Mouse (Mus musculus) right cerebral cortex, postnatal 4 days (tissue): Measurements from ENCODE around the gene Lin28b.

Experiments
- DNase-seq: peaks from one replicate; pipeline ENCODE4 v3.0.0-alpha.2; 2022

Lin28b gene

DNA sequence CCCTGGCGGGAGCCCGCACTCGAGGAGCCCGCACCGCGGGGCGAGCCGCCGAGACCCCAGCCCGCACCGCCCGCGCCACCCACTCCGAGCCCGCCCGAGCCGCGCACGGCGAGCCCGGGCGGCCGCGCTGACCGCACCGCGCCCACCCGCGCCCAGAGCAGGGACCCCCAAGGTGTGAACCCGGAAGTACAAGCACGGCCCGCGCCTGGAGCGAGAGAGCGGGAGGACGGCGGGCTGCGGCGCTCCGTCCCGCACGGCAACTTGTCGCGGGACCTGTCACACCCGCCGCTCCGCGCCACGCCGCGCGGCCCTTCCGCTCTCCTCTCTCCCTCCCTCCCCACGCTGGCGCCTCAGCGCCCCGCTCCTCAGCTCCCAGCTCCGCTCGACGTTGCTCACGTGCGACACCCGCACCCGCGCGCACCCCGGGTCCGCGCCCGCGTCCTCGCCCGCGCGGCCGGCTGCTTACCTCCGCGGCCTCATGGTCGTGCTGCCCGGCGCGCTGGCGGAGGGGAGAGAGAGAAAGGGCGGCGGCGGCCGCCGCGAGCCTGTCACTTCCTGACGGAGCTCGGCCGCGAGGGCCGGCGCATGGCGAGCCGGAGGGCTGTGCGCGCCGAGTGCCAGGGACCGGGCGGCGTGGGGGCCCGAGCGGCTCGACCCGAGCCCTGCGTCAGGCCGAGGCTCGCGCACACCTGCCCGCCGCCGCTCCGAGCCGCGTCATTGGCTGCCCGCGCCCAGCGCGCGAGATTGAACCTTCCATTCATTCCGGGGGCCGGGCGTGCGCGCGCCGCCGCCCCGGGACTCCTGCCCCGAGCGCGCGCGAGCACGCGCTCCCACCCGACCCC lies at the start of gene Lin28b:
Lin28b (minus strand) TSS at position 635 of the 842 bp plus-strand sequence.
- peak; percentile 65 for DNase-seq

DNA sequence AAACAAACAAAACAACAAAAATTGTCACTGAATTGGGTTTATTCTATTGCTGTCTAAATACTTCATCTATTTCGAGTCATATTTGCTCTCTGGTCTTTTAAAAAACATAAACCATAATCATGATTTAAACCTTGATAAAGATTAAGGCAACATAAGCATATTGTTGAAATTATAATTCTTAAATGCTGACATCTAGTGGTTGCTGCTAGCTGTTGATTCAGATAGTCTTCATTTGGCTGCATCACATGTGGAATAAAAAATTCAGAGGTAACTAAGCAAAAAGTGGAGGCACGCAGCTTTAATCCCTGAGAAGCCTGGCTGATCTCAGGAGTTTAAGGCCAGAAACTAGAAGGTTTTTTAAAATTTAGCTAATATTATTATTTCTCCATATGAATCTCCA lies 25.6 kb upstream of the Lin28b start:
- DNase-seq, result no peak

DNA sequence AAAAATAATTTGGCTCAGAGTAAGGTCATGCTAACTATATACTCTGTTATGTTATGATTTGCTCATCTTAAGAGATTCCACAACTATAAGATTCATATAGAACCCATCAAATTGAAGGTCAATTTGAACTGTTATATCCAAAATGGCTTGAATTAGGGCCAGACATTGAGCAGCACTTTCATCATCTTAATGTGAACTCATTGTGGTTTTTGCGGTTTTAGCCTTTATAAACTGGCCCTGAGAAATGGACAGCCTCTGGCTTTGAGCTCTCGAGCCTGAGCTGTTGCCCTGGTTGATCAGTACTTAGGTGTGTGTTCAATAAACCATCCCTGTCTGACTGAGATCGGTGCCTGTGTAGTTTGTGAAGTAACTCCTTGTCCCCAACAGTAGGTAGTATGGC lies 24.5 kb upstream of the Lin28b start:
- no peak for DNase-seq

- DNase-seq, result no peak
Measured at GRCm38 (mm10) chr10:45500259-45500658, 14.1 kb upstream of the Lin28b start.

- DNase-seq, result no peak
Measured at GRCm38 (mm10) chr10:45486603-45486946, 380 bp upstream of the Lin28b start.

- no peak for DNase-seq
Measured at GRCm38 (mm10) chr10:45485226-45485760, 902 bp downstream of the Lin28b start.

DNA sequence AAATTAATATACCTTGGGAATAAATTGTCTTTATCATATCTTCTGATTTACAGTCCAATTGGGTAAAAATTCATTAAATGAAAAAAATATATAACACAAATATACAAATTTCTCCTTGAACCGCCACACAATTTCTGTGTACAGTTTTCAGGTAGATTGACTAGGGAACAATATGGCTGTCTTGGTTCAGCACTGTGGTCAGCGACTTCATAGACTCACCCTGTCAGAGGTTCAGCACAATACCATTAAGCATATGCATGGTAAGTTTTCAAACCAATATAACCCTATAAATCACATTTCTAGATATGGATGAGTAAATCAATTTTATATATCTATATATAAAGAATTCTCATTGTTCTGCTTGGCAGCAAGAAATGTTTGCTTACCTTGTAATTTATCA lies 3.0 kb downstream of the Lin28b start:
- DNase-seq, result no peak

- peak; percentile 33 for DNase-seq
Measured at GRCm38 (mm10) chr10:45473663-45474333, 12.4 kb downstream of the Lin28b start.

DNA sequence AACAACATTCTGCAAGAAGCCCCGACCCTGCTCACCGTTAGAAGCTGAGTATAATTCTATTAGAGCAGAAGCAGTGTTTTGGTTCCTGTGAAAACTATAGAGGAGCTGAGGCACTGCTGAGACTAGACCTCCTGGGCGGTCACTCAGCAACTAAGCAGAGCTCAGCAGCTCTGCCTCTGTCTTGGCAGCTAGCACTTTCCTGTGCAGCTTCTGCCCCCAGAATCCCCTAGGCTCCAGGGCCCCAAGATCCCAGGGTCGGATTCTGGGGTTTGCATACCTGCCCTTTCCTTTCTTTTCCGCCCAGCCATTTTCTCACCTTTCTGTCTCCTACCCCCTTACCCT lies 13.1 kb downstream of the Lin28b start:
- DNase-seq, result no peak

- no peak for DNase-seq
Measured at GRCm38 (mm10) chr10:45472431-45473142, 13.6 kb downstream of the Lin28b start.

GRCm38 (mm10) chr10:45471321-45471720 lies 14.9 kb downstream of the Lin28b start:
- no peak for DNase-seq

DNA sequence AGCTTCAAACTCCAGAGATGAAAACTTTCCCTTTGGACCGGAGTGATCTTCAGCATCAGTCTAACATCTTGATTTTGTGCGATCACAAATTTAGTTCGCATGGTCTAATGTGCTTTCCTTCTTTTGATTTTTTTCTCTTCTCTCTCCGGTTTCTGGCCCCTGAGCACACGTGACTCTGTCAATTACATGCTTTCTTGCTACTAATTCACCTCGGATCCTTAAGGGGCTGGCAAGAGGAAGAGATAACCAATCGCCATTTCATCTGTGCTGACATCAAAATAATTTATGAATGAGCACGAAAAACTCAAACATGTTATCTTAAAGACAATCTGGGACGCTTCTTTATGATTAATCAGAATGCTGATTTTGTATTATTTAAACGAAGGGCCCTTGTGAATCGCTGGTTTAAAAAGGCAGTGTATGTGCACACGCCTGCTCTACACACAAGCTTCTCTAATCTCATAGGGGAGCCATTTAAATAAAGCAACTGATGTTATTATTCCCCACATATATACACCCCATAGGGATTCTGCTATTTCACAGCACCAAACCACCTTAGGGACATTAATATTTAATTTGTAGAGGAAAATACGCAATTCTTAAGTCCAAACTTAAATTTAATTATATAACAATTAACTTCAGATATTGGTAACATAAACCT lies 16.0 kb downstream of the Lin28b start:
- DNase-seq, result no peak

DNA sequence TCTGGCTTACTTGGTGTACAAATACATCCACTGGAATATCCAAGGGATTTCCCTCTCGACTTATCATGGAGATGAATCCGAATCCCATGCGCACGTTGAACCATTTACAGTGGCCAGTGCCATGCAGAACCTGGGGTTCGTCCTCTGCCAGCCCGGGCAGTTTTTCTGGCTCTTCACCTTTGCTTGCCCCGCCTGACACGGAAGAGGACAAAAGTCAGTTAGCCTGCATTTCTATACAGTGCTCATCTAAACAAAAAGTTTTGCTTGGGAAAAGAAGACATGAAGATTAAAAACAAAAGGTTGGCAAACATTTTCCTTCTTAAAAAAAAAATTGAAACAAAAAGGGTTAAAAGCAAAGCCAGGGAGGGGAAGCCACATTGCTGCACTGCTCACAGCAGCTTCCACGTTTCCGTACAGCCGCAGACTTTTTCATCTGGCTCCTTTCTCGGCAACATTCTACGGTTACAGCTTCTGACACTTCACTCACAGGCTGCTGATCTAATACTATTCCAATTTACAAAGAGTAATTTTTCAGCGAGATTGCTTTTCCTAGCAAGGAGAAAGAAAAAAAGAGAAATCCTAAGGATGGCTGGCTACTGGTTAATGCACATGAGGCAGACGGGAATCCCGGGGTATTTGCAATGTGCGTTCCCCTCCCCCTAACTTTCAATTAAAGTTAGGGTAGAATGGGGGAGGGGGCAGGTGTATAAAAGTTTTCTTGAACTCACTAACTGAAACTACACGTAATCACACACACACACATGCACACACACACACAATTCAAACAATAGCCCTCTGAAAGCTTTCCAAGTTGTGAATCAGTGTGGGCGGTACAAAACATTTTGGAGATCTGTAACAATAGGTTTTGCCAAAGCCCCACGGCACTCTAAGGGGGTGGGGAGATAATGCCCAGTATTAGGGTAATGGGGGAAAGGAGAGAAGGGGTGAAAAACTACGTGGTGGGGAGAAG lies 16.9 kb downstream of the Lin28b start:
- DNase-seq, result no peak

DNA sequence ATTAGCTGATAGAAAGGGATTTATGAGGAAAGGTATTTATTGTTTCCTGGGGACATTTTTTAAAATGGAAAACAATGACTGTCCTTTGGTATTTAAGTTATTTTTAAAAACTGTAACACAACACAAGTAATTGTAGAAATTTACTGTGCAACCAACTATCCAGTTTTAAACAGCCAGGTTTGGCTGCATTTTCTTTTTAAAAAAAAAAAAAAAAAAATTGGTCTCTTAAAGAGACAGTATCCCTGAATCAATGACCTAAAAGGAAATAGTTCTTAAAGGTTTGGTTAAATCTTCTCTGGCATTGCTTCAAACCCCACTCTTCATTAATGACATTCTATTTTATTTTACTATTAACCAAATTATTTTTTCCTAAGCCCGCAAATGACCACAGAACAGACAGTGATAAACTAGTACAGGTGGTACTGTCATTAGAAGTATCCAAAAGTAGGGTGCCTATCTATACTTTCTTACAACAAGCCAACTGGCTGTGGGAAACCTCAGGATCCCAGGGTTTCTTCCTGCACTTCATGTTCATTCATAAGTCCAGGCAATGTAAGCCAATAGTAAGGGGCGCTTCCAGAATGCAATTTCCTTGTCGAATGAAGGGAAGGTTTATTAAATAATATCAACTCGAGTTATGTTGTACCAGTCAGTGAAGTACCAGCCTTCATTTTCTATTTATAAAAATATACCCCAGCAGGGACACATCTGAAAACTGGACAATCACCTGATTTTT lies 17.8 kb downstream of the Lin28b start:
- DNase-seq, result no peak

DNA sequence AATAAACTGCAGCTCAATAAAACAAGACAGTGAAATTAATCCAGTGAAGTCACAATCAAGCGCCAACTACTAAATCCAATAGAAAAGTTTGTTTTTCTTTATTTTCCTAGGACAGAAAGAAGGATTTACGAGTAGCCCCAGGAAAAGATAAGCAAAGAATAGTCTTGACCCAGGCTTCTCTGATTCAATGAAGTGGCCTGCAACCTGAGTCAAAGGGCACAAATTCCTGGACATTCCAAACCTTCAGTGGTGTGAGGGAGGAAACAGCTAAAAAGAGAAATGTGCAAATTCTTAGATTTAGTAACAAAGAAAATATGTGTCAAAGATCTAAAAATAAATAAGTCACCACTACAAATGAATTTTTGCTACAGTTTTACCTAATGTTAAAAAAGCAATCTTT lies 27.6 kb downstream of the Lin28b start:
- DNase-seq, result no peak

DNA sequence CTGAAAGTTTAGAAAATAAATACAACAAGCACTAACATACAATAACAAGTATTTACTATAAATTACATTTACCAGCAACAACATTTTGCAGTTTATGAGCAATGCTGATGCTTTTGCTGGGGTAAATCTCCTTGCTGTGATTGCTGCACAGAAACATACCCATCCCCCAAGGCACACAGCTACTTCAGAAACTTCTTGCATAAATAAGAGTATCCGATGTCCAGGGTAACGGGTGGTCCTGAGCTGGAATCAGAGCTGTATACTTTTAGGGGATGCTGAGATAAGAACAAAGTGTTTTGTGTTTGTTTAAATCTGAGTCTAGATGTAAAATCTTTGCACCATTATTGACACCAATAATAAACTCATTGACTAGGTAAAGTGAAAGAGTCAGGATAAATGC lies 28.1 kb downstream of the Lin28b start:
- no peak for DNase-seq

GRCm38 (mm10) chr10:45446625-45447024 lies 39.6 kb downstream of the Lin28b start:
- DNase-seq, result no peak

DNA sequence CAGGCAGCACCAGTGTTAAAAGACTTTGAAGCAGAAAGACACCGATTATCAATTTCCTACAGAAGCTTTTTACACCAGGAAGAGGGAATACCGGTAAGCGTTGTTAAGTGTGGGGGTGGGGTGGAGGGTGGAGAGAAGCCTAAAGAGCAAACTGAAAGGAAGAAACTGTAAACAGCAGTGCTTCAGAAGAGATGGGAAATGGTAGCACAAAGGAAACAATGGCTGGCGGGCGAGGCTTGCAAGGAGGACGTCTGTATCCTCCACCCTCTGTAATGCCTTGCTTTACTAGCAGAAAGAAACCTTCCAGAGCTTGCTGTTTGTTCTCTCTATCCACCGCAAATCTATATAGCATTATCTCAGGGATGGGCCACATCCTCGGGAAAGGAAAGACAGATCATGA lies 40.0 kb downstream of the Lin28b start:
- no peak for DNase-seq

DNA sequence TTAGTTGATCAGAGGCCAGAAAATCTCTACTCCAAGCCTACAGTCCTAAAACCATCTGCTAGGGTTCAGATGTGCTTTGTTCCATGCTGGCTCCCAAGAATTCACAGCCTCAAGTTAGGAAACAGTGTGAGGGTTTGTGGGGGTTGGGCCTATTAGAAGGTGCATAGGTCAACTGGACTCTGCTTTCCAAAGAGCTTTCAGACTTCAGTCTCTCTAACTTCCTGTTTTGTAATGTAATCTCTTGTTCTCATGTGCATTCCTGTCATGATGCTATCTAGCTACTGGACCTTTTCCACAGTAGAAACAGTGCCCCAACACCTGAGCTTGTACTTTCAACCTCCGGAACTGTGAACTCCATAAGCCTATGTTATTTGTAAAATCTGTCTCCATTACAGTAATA lies 63.8 kb downstream of the Lin28b start:
- DNase-seq, result no peak

GRCm38 (mm10) chr10:45412144-45412543 lies 74.1 kb downstream of the Lin28b start:
- DNase-seq, result no peak

GRCm38 (mm10) chr10:45411741-45412140 lies 74.5 kb downstream of the Lin28b start:
- DNase-seq, result no peak
